Mouse (Mus musculus): ENCODE measurements at regions not wholly inside any gene's neighbourhood (a gene's known extent, or its start where the extent isn't known, plus 50 kb on each side); places are given as distances from the start of the nearest gene placed in this dataset.

DNA sequence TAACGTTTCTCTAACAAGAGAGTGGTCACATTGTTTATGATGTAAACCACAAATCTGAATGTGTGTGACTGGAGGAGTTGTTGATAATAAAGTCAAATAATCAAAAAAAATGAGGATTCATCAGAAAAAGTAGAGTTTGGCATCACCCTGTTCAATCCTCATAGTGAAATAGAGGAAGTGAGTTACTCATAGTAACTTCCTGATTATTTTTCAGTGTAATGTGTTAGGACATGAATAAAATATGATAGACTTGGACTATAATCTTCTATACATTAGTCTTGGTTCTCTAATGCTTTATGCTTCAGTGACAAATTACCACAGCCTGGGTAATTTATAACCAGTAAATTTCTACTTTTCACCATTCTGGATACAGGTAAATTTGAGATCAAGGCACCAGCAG, 424.5 kb upstream of the Mef2c start:
- TF ChIP-seq POLR2A (IDR thresholded peaks at IDR 0.05; ENCODE audit: insufficient read depth, low read depth, low read length) (no peak), CTCF (IDR thresholded peaks at IDR 0.05; ENCODE audit: insufficient read depth, low read depth, low read length) (no peak)

Data from olfactory bulb, adult 2 months (tissue).